Mouse (Mus musculus) megakaryocyte, adult 5-6 weeks (primary cell): ENCODE measurements around the gene Hexb. TPM values are rescaled to one million over a fixed set of nuclear protein-coding genes. Genes with fewer than 3 reads are reported as not detected.
"Not testable (repeated sequence)": the region's sequence is repeated elsewhere in the genome, so short reads cannot be mapped to it uniquely, and the experiment has no call there.

Experiments used
- ATAC-seq: 2 replicates; pipeline ENCODE4 v1.8.0; 2016; ENCODE audit warnings: mild to moderate bottlenecking, inconsistent platforms; ENCODE audit not compliant: poor library complexity, severe bottlenecking
- total RNA-seq, 2 experiments: library from RNA; stranded (forward) in 1 of 2; stranded (reverse) in 1 of 2; fragments of 153-499, 151-499 nt in 1 of 2; fragments of 221-1000, 200-1000 nt in 1 of 2; gene quantifications; 2 replicates each; pipeline versions ENCODE4 v1.2.3 to v1.2.4; 2015 to 2017

The Hexb gene
- total RNA-seq, 2 experiments from 2014 or later = 139 to 202 TPM

DNA sequence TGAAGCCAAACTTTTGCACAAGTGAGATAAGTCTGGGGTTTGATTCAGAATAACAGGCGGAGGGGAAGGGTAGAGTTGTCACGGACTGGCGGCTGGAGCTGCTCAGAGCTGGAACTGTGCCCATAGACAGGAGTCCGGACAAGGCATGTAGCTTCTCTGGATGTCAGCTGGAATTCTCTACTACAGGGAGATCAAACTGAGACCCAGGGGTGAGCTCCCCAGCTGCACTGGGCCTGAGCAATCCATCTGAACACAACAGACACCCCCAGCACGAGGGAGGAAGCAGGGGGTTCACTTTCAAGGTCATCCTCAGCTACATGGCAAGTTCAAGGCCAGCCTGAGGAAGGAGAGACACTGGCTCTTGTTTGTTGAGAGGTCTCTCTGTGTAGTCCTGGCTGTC lies 13.5 kb downstream of the Hexb start:
- no peak for ATAC-seq

GRCm38 (mm10) chr13:97184168-97184567 lies 14.0 kb downstream of the Hexb start:
- no peak for ATAC-seq

DNA sequence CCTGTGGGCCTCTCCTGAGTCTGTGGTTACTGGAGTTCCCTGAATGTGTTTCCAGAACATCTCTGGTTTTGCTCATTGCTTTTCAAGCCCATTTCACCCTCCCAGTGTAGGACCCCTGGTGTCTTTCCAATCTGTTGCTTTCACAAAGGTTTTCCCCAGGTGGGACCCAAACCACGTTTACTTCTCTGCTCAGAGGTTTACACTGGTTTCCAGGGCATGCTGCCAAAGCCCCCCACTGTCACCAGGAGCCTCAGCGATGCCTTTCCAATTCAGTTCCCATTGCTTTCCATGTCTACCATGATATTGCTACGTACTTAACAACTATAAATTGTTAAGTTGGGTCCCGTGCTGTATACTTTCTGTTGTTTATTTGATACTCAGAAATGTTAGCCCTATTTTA lies 15.3 kb downstream of the Hexb start:
- ATAC-seq = no peak

- ATAC-seq = no peak
These were observed 17.9 kb downstream of the Hexb start for GRCm38 (mm10) chr13:97180113-97180828.

GRCm38 (mm10) chr13:97178943-97179342 lies 19.2 kb downstream of the Hexb start:
- no peak for ATAC-seq

- no peak for ATAC-seq
These were observed 21.4 kb downstream of the Hexb start for GRCm38 (mm10) chr13:97176731-97177130.

DNA sequence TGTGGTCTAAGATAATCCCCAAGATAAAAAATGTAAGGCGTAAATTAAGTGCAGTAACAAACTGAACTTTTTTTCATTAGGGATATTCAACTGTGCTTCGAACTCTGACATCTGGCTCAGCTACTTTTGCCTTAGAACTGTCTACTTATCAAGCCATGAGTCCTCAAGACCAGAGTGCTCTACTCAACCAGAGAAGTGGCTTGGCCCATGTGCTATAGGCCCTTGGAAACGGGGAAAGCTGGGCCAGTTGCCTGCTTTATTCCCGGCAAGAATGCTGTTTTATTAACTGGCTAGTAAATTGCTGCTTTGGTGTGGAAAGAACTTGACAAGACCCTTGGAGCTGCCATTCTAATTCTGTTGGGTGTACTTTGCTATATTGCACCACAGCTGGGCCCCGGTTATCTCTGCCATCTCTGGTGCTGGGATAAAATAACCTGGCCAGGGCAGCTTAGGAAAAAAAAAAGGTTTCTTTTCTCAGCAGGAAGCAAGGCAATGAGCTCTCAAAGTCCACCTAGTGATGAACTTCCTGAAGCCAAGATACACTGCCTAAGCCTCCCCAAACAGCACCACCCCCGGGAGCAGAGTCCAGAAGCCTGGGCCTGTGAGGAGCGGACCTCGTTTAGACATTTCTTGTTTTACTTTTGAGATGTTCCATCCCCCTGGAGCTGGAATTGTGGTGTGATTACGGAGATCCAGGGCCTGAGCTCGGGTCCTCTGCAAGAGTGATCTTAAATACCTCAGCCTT lies 22.5 kb downstream of the Hexb start:
- ATAC-seq = no peak

- ATAC-seq = peak; percentile 94
These were observed 52.3 kb downstream of the Hexb start for GRCm38 (mm10) chr13:97145834-97146233.

- no peak for ATAC-seq
These were observed 55.8 kb downstream of the Hexb start for GRCm38 (mm10) chr13:97142321-97142720.

GRCm38 (mm10) chr13:97138404-97138931 lies 59.7 kb downstream of the Hexb start:
- ATAC-seq = not testable (repeated sequence)

GRCm38 (mm10) chr13:97137466-97138400 lies 60.4 kb downstream of the Hexb start, which contains the start of the genes Gfm2 and Nsa2:
TSS of gene Gfm2 (plus strand) at chr13:97137937.
TSS of gene Nsa2 (minus strand) at chr13:97137937.
- ATAC-seq = peak; percentile 98

GRCm38 (mm10) chr13:97130413-97130812 lies 67.7 kb downstream of the Hexb start:
- ATAC-seq = not testable (repeated sequence)

DNA sequence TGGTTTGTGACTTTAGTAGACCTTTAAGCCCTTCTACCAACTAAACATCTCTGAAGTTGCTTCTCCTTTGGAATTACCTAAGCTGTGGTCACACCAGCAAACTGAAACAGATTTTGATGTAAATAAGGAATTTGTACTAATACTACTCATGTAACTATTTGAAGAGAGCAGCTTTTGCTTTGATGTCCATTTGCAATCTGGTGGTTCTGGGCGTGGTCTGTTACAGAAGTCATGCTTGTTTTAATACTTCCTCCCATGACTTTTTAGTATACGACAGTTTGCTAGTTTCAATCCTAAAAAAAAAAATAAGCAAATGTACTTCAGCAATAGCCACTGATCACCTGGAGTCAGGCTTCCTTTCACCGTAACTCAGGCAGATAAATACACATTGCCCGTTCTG lies 68.5 kb downstream of the Hexb start:
- peak; percentile 56; the same call in 1 of the 2 replicates for ATAC-seq

Other genes starting within 250 kb of the Hexb start
- gene 1700029F12Rik, start 164.0 kb downstream of the Hexb start, total RNA-seq (2015) = not detected in 2 replicates
- gene 1700029F12Rik, start 164.0 kb downstream of the Hexb start, total RNA-seq (2017) = not detected in 2 replicates
- gene Fam169a, start 131.1 kb downstream of the Hexb start, total RNA-seq (2015) = 0.05 TPM in 1 of 2 replicates, not detected in the other
- gene Fam169a, start 131.1 kb downstream of the Hexb start, total RNA-seq (2017) = 0.20 and 0.29 TPM in 2 replicates
- gene Gm6169, start 99.1 kb downstream of the Hexb start, total RNA-seq (2015) = 37.0 and 37.2 TPM in 2 replicates
- gene Gm6169, start 99.1 kb downstream of the Hexb start, total RNA-seq (2017) = 7.2 and 8.5 TPM in 2 replicates
- 11.4 and 14.5 TPM in 2 replicates for gene Gfm2, start 60.4 kb downstream of the Hexb start, total RNA-seq (2015)
- 20.7 and 29.1 TPM in 2 replicates for gene Gfm2, start 60.4 kb downstream of the Hexb start, total RNA-seq (2017)
- gene Nsa2, start 60.4 kb downstream of the Hexb start, total RNA-seq (2015) = 225 and 248 TPM in 2 replicates
- 333 and 335 TPM in 2 replicates for gene Nsa2, start 60.4 kb downstream of the Hexb start, total RNA-seq (2017)
- gene Enc1, start 42.7 kb upstream of the Hexb start, total RNA-seq (2015) = 2.0 and 3.0 TPM in 2 replicates
- gene Enc1, start 42.7 kb upstream of the Hexb start, total RNA-seq (2017) = 2.3 and 3.5 TPM in 2 replicates